Mouse (Mus musculus) MN1 (cell line): ENCODE data around the gene Tab1.

Source experiments
- DNase-seq: peaks from one replicate; pipeline ENCODE4 v3.0.0-alpha.2; 2016; ENCODE audit warnings: low spot score

Gene Tab1

GRCm38 (mm10) chr15:80137945-80138791 is 5.2 kb downstream of the Tab1 start:
- DNase-seq = no peak

- DNase-seq = no peak
Observed at GRCm38 (mm10) chr15:80140302-80140701, 7.4 kb downstream of the Tab1 start.

- DNase-seq = no peak
Observed at GRCm38 (mm10) chr15:80140878-80141277, 8.0 kb downstream of the Tab1 start.

GRCm38 (mm10) chr15:80142130-80142529 is 9.2 kb downstream of the Tab1 start:
- no peak for DNase-seq

- DNase-seq = no peak
Observed at GRCm38 (mm10) chr15:80143760-80144159, 10.8 kb downstream of the Tab1 start.

- DNase-seq = no peak
Observed at GRCm38 (mm10) chr15:80145397-80145796, 12.5 kb downstream of the Tab1 start.

GRCm38 (mm10) chr15:80146153-80146552 is 13.2 kb downstream of the Tab1 start:
- peak; percentile 35 for DNase-seq

- DNase-seq = no peak
Observed at GRCm38 (mm10) chr15:80147090-80147489, 14.2 kb downstream of the Tab1 start.

GRCm38 (mm10) chr15:80147511-80147910 is 14.6 kb downstream of the Tab1 start:
- DNase-seq = no peak

GRCm38 (mm10) chr15:80148565-80148964 is 15.6 kb downstream of the Tab1 start:
- no peak for DNase-seq

GRCm38 (mm10) chr15:80149517-80149916 is 16.6 kb downstream of the Tab1 start:
- DNase-seq = no peak

GRCm38 (mm10) chr15:80152663-80153062 is 19.7 kb downstream of the Tab1 start:
- no peak for DNase-seq

GRCm38 (mm10) chr15:80153757-80154156 is 20.8 kb downstream of the Tab1 start:
- DNase-seq = no peak

GRCm38 (mm10) chr15:80155707-80156106 is 22.8 kb downstream of the Tab1 start:
- no peak for DNase-seq

- DNase-seq = no peak
Observed at GRCm38 (mm10) chr15:80157197-80157943, 24.4 kb downstream of the Tab1 start.

GRCm38 (mm10) chr15:80158001-80158706 is 25.2 kb downstream of the Tab1 start:
- DNase-seq = no peak

- DNase-seq = peak; percentile 70
Observed at GRCm38 (mm10) chr15:80158707-80159090, 25.8 kb downstream of the Tab1 start.

- DNase-seq = peak; percentile 83
Observed at GRCm38 (mm10) chr15:80159286-80159901, 26.5 kb downstream of the Tab1 start.

GRCm38 (mm10) chr15:80160223-80160622 is 27.3 kb downstream of the Tab1 start:
- no peak for DNase-seq

GRCm38 (mm10) chr15:80160726-80161125 is 27.8 kb downstream of the Tab1 start:
- no peak for DNase-seq

- no peak for DNase-seq
Observed at GRCm38 (mm10) chr15:80161199-80161598, 28.3 kb downstream of the Tab1 start.

GRCm38 (mm10) chr15:80162401-80162964 is 29.6 kb downstream of the Tab1 start:
- no peak for DNase-seq
